Mouse (Mus musculus) cerebellum, adult 11 months (tissue): ENCODE measurements around the gene Klhl42.

Experiments used
- DNase-seq: peaks from one replicate; pipeline ENCODE4 v3.0.0; 2022

Klhl42 gene

GRCm38 (mm10) chr6:147087736-147088135 lies 3.4 kb upstream of the Klhl42 start:
- DNase-seq: no peak

DNA sequence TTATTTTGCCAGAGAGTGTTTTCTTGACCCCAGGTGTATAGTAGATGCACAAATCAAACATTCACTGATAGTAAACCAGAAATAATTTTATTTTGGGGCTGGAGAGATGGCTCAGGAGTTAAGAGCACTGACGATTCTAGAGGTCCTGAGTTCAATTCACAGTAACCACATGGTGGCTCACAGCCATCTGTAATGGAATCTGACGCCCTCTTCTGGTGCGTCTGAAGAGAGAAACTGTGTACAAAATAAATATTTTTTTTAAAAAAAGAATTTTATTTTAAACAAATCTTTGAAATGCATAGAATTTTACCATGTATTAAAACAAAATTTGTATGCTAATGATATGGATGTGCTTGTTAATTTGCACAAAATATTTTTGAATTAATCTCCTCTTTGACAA lies 2.7 kb upstream of the Klhl42 start:
- DNase-seq: no peak

- DNase-seq: no peak
These were observed 988 bp upstream of the Klhl42 start for GRCm38 (mm10) chr6:147090191-147090590.

DNA sequence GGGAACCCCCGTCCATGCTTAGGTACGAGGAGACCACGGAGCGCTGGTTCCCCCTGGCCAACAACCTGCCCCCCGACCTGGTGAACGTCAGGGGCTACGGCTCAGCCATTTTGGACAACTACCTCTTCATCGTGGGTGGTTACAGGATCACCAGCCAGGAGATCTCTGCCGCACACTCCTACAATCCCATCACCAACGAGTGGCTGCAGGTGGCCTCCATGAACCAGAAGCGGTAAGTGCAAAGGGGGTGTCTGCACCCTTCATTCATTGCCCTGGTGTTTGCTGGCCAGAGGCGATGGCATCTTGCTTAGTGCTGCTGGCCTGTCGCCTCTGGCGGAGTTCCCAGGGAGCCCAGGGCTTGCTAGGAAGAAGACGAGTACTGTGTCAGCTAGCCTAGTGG lies 957 bp downstream of the Klhl42 start:
- DNase-seq: peak; percentile 57

DNA sequence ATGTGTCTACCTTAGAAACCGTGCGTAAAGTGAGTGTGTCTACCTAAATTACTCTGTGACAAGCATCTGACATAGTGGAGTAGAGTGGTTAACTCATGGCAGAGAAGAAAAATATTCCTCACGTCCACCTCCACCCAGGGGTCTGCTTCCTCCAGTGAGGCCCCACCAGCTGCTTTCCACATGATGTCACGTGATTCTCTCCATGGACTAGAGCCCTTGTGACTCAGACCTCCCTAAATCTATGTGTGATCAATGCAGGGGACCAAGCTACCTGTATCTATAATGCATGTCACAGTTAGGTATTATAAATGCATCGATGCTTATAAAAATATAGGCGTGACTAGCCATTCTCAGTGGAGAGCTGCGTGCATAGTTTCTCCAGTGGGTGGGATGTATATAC lies 3.6 kb downstream of the Klhl42 start:
- no peak for DNase-seq

GRCm38 (mm10) chr6:147096109-147096508 lies 4.9 kb downstream of the Klhl42 start:
- DNase-seq: no peak

DNA sequence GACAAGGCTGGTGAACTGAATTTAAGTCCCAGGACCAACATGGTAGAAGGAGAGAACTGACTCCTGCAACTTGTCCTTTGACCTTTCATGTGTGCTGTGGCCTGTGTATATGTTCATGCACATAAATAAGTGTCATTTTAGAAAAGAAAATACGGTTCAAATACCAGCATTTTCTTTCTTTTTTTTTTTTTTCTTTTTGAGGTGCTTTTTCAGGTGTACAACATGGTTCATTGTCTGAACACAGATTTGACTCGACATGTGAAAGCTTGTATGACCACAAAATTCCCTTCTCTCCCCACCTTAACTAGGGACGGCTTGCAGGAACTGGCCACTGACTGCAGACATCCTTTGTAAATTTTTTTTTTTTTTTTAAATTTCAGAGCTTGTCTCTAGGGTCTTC lies 5.8 kb downstream of the Klhl42 start:
- DNase-seq: no peak

DNA sequence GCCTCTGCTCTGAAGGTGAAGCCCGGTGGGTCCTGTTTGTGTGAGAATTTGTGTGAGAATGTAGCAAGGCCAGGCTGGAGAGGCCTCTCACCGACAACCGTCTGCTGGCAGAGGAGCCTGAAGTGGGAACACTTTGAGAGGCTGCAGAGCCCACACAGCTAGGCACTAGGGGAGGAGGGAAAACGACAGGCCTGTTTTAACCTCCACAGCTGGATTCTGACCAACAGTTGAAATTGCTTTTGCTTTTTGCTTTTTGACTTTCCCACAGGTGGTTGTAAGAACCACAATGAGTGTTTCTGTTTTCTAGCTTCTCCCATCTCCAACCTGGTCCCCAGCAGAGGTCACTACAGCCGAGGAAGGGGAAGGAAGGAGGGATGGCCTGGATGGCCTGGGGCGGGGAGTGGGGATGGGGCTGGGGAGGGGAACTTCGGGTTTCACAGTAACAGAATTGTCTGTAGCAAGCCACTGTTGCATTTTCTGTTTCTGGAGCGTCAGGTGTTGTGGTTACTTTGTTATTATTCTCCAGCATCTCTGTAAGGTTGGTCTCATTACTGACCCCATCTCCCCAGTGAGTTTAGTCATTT lies 6.3 kb downstream of the Klhl42 start:
- no peak for DNase-seq

DNA sequence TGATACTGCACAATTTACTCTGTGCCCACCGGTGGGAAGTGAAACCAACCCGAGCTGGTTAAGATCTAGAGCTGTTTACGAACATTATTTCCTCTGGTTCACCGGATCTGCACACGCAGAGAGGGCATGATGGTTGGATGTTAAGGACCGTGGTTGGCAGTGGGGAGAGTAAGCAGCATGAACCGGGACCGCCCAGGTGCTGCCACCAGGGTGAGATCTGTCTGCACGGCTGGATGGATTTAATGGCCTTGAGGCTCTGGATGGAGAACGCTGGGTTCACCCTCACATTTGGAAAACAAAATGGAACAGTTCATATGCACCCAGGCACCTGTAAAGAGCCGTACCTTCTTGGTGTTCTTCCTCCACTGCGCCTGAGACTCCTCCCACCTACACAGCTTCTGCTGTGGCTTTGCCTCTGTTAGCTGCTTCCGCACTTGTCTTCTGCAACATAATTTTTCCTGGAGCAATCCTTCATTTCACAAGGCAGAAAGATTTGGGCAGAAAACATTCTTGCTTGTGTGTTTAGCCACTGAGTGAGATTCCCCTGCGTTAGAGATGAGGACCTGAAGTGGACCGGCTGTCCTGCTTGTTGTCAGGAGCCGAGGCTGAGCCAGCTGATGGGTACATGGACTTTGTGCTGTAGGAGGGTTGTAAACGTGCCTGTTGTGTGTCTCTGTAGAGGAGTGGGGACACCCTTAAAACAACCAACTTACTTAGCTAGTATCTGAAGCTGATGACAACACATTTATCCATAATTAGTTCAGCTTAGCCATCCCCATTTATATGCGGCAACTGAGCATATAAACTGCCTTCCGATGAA lies 8.5 kb downstream of the Klhl42 start:
- no peak for DNase-seq

DNA sequence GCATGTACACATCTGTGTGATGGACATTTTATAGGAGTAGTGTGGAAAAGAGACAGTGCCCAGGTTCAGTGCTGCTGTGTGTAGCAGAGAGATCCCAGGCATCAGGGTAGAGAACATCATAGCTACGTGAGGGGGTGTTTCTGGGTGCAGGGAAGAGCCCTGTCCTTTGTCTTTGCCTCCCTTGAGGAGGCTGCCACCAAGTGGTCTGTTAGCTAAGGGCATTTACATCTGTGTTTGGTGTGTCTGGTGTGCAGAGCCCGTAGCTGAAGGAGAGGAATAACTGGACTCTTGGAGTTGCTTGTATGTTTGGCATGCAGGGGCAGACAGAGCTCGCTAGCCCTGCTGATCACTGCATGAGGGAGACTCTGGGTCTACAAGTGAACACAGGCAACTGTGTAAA lies 11.1 kb downstream of the Klhl42 start:
- no peak for DNase-seq

- no peak for DNase-seq
These were observed 14.3 kb downstream of the Klhl42 start for GRCm38 (mm10) chr6:147105529-147105928.

DNA sequence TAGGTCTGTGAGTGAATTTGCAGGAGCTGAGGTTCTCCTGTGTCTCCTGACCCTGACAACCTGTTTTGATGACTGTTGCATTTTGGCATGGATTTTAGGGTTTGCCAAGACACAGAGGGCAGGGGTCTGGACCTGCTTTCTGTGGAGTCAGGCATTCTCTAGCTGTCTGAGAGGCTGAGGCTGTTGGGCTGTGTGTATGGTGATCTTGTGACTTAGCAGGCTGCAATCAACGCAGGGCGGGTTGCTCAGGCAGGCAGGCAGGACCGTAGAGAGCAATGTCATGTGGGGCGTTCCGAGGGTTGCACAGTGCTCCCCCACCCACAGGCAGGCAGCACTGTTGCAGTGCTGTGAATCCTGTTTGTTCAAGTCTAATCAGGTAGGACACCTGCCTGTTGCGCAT lies 15.5 kb downstream of the Klhl42 start:
- DNase-seq: no peak

GRCm38 (mm10) chr6:147109283-147109682 lies 18.1 kb downstream of the Klhl42 start:
- DNase-seq: no peak

DNA sequence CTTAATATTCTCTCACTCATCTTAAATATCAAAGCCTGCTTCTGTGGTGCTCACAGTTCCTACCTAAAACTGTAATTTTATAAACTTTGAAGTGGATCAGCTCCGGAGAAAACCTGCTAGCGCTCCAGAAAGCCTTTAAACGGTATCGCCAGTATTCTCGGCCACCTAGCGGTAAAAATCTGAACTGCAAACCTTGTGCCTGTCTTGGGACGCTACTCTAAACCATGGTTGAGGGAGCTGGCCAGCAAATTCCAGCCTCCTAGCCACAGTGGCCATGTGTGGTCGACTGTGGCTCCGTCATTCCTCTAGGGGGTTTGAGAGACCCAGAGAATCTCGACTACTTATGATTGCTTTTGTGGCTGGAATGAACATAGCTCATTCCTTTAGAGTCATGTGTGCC lies 25.4 kb downstream of the Klhl42 start:
- DNase-seq: peak; percentile 68

GRCm38 (mm10) chr6:147117764-147118163 lies 26.6 kb downstream of the Klhl42 start:
- DNase-seq: no peak

- no peak for DNase-seq
These were observed 27.0 kb downstream of the Klhl42 start for GRCm38 (mm10) chr6:147118190-147118589.

DNA sequence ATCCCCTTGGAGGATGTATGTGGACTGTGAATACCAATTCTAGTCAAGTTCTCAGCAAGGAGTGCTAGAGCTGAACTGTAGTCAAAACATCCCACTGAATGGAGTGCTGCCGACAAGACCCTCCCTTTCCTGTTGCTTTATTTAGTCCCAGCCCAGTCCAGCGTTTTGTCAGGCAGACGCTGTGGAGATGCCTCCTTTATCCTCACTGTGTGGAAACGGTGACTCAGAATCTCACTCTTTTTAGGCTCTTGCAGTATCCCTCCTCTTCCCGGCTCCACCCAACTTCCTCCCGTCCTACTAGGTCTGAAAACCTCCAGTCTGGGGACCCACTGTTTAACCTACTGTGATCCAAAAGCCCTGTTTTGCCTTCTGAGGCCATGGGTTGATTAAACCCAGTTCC lies 30.1 kb downstream of the Klhl42 start:
- DNase-seq: no peak

DNA sequence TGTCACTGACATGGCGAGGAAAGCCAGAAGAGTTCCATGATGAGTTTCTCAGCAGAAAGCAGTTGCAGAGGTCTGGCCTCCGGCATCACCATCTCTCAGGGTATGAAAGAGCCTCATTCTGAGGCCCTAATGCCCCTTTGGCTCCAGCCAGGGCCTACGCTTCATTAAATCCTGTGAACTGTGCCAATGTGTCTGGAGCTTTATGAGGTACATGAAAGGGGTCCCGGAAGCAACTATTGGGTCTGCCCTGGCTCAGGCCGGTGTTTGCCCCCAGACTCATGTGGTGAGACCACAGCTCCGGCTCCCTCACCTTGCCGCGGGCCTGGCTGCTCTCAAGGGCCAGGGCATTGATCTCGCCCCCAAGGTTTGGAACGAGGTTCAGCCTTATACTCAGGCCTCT lies 36.1 kb downstream of the Klhl42 start:
- no peak for DNase-seq

- DNase-seq: no peak
These were observed 47.1 kb downstream of the Klhl42 start for GRCm38 (mm10) chr6:147138260-147138659.

- no peak for DNase-seq
These were observed 49.5 kb downstream of the Klhl42 start for GRCm38 (mm10) chr6:147140600-147141154.

DNA sequence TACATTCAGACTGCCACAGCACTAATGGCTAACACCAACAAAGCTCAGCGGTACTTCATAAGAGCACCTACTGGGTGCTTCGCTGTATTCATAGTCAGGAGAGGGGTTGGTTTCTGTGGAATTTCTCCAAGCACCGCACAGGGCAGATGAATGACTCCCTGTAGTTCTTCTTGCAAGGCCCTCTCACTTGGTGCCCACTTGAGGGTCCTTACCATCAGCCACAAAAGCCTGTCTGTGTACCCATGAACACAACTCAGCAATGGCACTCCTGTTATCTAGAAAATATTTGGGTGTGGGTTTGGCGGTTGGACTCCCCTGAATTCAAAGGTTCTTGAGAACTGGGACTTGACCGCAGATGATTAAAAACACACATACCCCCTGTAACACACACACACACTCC lies 53.5 kb downstream of the Klhl42 start:
- DNase-seq: no peak

DNA sequence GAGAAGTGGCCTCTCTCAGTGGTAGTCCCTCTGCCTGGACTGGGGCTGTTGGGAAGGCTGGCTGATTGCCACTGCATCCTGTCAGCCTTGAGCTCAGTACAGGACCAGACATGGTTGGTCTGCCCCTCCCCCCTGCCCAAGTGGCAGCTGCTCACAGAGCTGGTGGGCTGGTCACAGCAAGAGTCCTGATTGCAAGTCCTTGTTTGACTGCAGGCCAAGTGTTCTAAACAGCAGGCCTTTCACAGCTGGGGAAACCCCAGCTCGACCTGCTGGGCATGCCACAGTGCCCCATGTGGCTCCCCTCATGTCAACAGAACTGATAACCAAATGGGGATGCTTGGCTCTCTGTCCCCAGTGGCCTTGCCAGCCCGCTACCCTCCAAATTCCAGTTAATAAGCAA lies 54.1 kb downstream of the Klhl42 start:
- no peak for DNase-seq

DNA sequence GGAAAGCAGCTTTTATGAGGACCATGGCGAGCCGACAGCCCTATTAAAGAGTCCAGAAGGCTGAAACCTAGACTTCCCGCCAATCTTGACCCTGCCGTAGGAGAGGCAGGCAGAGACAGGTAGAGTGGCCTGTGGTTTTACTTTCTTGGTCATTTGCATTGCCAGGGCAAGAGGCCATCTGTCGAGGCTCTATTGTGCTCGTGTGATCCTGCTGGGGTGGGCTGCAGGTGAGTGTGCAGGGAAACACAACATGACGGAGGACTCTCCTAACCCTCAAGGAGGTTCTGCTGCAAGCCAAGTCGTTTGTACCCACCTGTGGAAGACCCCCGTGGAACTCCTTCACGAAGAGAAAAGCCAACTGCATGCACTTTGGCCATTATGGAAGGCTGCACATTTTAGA lies 54.6 kb downstream of the Klhl42 start:
- no peak for DNase-seq

GRCm38 (mm10) chr6:147151069-147151468 lies 59.9 kb downstream of the Klhl42 start:
- no peak for DNase-seq

- no peak for DNase-seq
These were observed 60.7 kb downstream of the Klhl42 start for GRCm38 (mm10) chr6:147151839-147152238.
